Mouse (Mus musculus): Measurements from ENCODE around the gene Btbd35f25. TPM values are rescaled to one million over a fixed set of nuclear protein-coding genes. Genes with fewer than 3 reads are reported as not detected.

Btbd35f25 gene
- polyA plus RNA-seq (2015; fragmentation: Nextera tagmentation; extraction: Ambion mirVana) = not detected in 2 replicates

DNA sequence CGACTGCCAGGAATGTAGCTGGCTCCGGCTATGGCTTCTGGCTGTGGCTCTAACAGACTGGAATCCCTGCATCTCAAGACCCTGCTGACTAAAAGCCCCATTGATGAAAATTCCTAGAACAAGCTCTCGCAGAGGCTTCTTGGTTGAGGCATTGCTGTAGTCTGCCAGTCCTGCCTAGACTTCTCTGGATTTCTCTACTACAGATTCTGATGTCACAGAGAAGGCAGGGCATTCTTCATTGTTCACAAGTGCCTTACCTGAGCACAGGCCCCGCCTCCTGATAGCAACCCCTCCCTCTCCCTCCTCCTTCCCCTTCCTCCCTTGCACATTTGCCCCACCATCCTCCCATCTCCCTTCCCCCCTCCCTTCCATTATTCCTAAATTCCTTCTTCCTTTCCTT, at the start of gene Btbd35f25:
TSS of gene Btbd35f25 (minus strand) at position 101 of the 400 bp plus-strand sequence.

Other genes with a start within 250 kb of the Btbd35f25 start
- gene Gm21883, start 142.9 kb downstream of the Btbd35f25 start, polyA plus RNA-seq (2015; fragmentation: Nextera tagmentation; extraction: Ambion mirVana) = not detected in 2 replicates
- not detected in 2 replicates for gene Spin2e, start 98.2 kb downstream of the Btbd35f25 start, polyA plus RNA-seq (2015; fragmentation: Nextera tagmentation; extraction: Ambion mirVana)
- not detected in 2 replicates for gene Gm21637, start 244.9 kb upstream of the Btbd35f25 start, polyA plus RNA-seq (2015; fragmentation: Nextera tagmentation; extraction: Ambion mirVana)